Mouse (Mus musculus) embryonic facial prominence, embryonic 14.5 days (tissue): ENCODE data around the gene Ddx31. TPM values are rescaled to one million over a fixed set of nuclear protein-coding genes. Genes with fewer than 3 reads are reported as not detected.

Experiments
- ATAC-seq: fragments of 200-750 bp; cut with Nextera tagmentation; 2 replicates; pipeline ENCODE4 v1.8.0; 2017; ENCODE audit warnings: low read depth, moderate number of reproducible peaks, moderate TSS enrichment
- DNase-seq: peaks from one replicate; pipeline ENCODE4 v3.0.0-alpha.2; 2015; ENCODE audit warnings: low spot score
- H3K27ac ChIP-seq: fragments of 300-500 bp; sonication (generic); replicated peaks from 2 replicates; pipeline ENCODE4 v1.5.1; 2014; ENCODE audit warnings: low read depth, mild to moderate bottlenecking, low read length, moderate library complexity
- H3K27me3 ChIP-seq: fragments of 300-500 bp; sonication (generic); replicated peaks from 2 replicates; pipeline ENCODE4 v1.6.1; 2014; ENCODE audit warnings: low read length; ENCODE audit not compliant: control insufficient read depth, insufficient read depth
- H3K36me3 ChIP-seq: fragments of 300-500 bp; sonication (generic); 2 replicates; pipeline ENCODE4 v1.6.1; 2014; ENCODE audit warnings: low read length, mixed read lengths; ENCODE audit not compliant: control insufficient read depth, insufficient read depth
- H3K4me1 ChIP-seq: fragments of 300-500 bp; sonication (generic); 2 replicates; pipeline ENCODE4 v1.6.1; 2014; ENCODE audit warnings: antibody characterized with exemption, low read length; ENCODE audit not compliant: control insufficient read depth, insufficient read depth
- H3K4me2 ChIP-seq: fragments of 300-500 bp; sonication (generic); 2 replicates; pipeline ENCODE4 v1.6.1; 2014; ENCODE audit warnings: low read depth, mild to moderate bottlenecking, low read length, moderate library complexity, mixed read lengths
- H3K4me3 ChIP-seq: fragments of 300-500 bp; sonication (generic); 2 replicates; pipeline ENCODE4 v1.5.1; 2014; ENCODE audit warnings: low read depth, mild to moderate bottlenecking, low read length
- H3K9ac ChIP-seq: fragments of 300-500 bp; sonication (generic); 2 replicates; pipeline ENCODE4 v1.6.1; 2014; ENCODE audit warnings: low read depth, mild to moderate bottlenecking, low read length, moderate library complexity, mixed read lengths
- H3K9me3 ChIP-seq: fragments of 300-500 bp; sonication (generic); 2 replicates; pipeline ENCODE4 v1.6.1; 2016; ENCODE audit warnings: low read length; ENCODE audit not compliant: control insufficient read depth
- WGBS: fragments of 180-500 bp; shearing (Covaris S2); extraction: QIAGEN DNeasy Blood & Tissue Kit; methylation state at CpG from one replicate; pipeline ENCODE4 v1.1.7; 2014; 5-methylcytosine and 5-hydroxymethylcytosine counted together
- polyA plus RNA-seq: library from polyadenylated mRNA; unstranded; fragments of >200 nt; fragmentation: Nextera tagmentation; extraction: Ambion mirVana; gene quantifications from 2 replicates; pipeline ENCODE4 v1.2.1, GENCODE M21; 2014

Gene Ddx31
- polyA plus RNA-seq, result 12.7 and 13.3 TPM in 2 replicates

GRCm38 (mm10) chr2:28840222-28840951, at the start of gene Ddx31, which contains the start of gene Gtf3c4:
Gene Ddx31 (plus strand): TSS chr2:28840406.
Gene Gtf3c4 (minus strand): TSS chr2:28840360.
- Histone ChIP-seq H3K4me1 (peaks cover 20% of the 10 kb centered on the region), H3K4me2 (peak within 1 kb of the TSS; percentile 94), H3K9me3 (no peaks in the 10 kb centered on the region), H3K36me3 (peaks cover 8% of the 10 kb centered on the region), H3K27ac (peak within 1 kb of the TSS; percentile 86), H3K4me3 (peak within 1 kb of the TSS; percentile 98), H3K9ac (peak within 1 kb of the TSS; percentile 92), H3K27me3 (no peaks in the 10 kb centered on the region)
- WGBS, result under 1% methylated on average over 45 of the region's 63 CpGs
- DNase-seq (peak; percentile 96), ATAC-seq (peak; percentile 97)

GRCm38 (mm10) chr2:28792931-28793610, 47.1 kb upstream of the Ddx31 start:
- WGBS, result 25% methylated on average over 5 of the region's 6 CpGs

GRCm38 (mm10) chr2:28794623-28795022, 45.6 kb upstream of the Ddx31 start:
- H3K9me3 ChIP-seq, result no peaks in the 10 kb centered on the region
- H3K4me1 ChIP-seq, result peaks cover 4% of the 10 kb centered on the region; the same call in 1 of the 2 replicates
- no peak for ATAC-seq
- DNase-seq, result no peak
- no peak overlapping the region for H3K27ac ChIP-seq
- no peak overlapping the region for H3K9ac ChIP-seq
- H3K4me3 ChIP-seq, result no peak overlapping the region
- H3K4me2 ChIP-seq, result no peak overlapping the region
- no peaks in the 10 kb centered on the region for H3K36me3 ChIP-seq
- 74% methylated on average over 5 of the region's 5 CpGs for WGBS
- H3K27me3 ChIP-seq, result no peaks in the 10 kb centered on the region

More at GRCm38 (mm10) chr2:28792931-28793610, 47.1 kb upstream of the Ddx31 start:
- no peak overlapping the region for H3K27ac ChIP-seq
- peak overlapping the region; percentile 12 for H3K4me3 ChIP-seq
- H3K36me3 ChIP-seq, result no peaks in the 10 kb centered on the region
- peak; percentile 96 for DNase-seq
- H3K4me2 ChIP-seq, result peak overlapping the region; percentile 47
- H3K9me3 ChIP-seq, result no peaks in the 10 kb centered on the region
- H3K9ac ChIP-seq, result peak overlapping the region; percentile 42; the same call in 1 of the 2 replicates
- peaks cover 4% of the 10 kb centered on the region; the same call in 1 of the 2 replicates for H3K4me1 ChIP-seq
- peak; percentile 88 for ATAC-seq
- H3K27me3 ChIP-seq, result no peaks in the 10 kb centered on the region

GRCm38 (mm10) chr2:28796298-28796697, 43.9 kb upstream of the Ddx31 start:
- ATAC-seq (no peak), DNase-seq (no peak)
- no peak overlapping the region for H3K27ac ChIP-seq
- H3K27me3 ChIP-seq, result no peaks in the 10 kb centered on the region
- WGBS, result 66% methylated on average over 8 of the region's 8 CpGs
- no peak overlapping the region for H3K4me3 ChIP-seq
- peaks cover 4% of the 10 kb centered on the region; the same call in 1 of the 2 replicates for H3K4me1 ChIP-seq
- H3K36me3 ChIP-seq, result no peaks in the 10 kb centered on the region
- H3K9ac ChIP-seq, result no peak overlapping the region
- no peaks in the 10 kb centered on the region for H3K9me3 ChIP-seq
- H3K4me2 ChIP-seq, result no peak overlapping the region

- H3K27me3 ChIP-seq, result no peaks in the 10 kb centered on the region
- DNase-seq (peak; percentile 11), ATAC-seq (no peak; the same call in 1 of the 2 replicates)
- WGBS, result 43% methylated on average over 18 of the region's 18 CpGs
- H3K9ac ChIP-seq, result no peak overlapping the region
- H3K9me3 ChIP-seq, result no peaks in the 10 kb centered on the region
- H3K4me2 ChIP-seq, result no peak overlapping the region
- H3K4me1 ChIP-seq, result peaks cover 1% of the 10 kb centered on the region; the same call in 1 of the 2 replicates
- H3K4me3 ChIP-seq, result no peak overlapping the region
- no peaks in the 10 kb centered on the region for H3K36me3 ChIP-seq
- no peak overlapping the region for H3K27ac ChIP-seq
These were observed 42.6 kb upstream of the Ddx31 start for GRCm38 (mm10) chr2:28797490-28798106.

- Histone ChIP-seq H3K27ac (no peak overlapping the region), H3K4me1 (no peaks in the 10 kb centered on the region), H3K27me3 (no peaks in the 10 kb centered on the region), H3K36me3 (no peaks in the 10 kb centered on the region), H3K4me3 (no peak overlapping the region), H3K9ac (no peak overlapping the region), H3K4me2 (no peak overlapping the region), H3K9me3 (no peaks in the 10 kb centered on the region)
- ATAC-seq (no peak), DNase-seq (peak; percentile 42)
- WGBS, result 42% methylated on average over 3 of the region's 3 CpGs
These were observed 41.8 kb upstream of the Ddx31 start for GRCm38 (mm10) chr2:28798390-28798789.

GRCm38 (mm10) chr2:28799575-28799974, 40.6 kb upstream of the Ddx31 start:
- no peaks in the 10 kb centered on the region for H3K4me1 ChIP-seq
- H3K27ac ChIP-seq, result no peak overlapping the region
- no peak for ATAC-seq
- no peaks in the 10 kb centered on the region for H3K9me3 ChIP-seq
- no peaks in the 10 kb centered on the region for H3K36me3 ChIP-seq
- no peak overlapping the region for H3K4me2 ChIP-seq
- peak; percentile 30 for DNase-seq
- no peak overlapping the region for H3K4me3 ChIP-seq
- no peaks in the 10 kb centered on the region for H3K27me3 ChIP-seq
- no peak overlapping the region for H3K9ac ChIP-seq
- 46% methylated on average over 2 of the region's 2 CpGs for WGBS

GRCm38 (mm10) chr2:28803406-28803805, 36.8 kb upstream of the Ddx31 start:
- H3K4me2 ChIP-seq, result no peak overlapping the region
- no peaks in the 10 kb centered on the region for H3K27me3 ChIP-seq
- ATAC-seq (no peak), DNase-seq (no peak)
- H3K4me1 ChIP-seq, result no peaks in the 10 kb centered on the region
- H3K4me3 ChIP-seq, result no peak overlapping the region
- no peaks in the 10 kb centered on the region for H3K36me3 ChIP-seq
- H3K9me3 ChIP-seq, result no peaks in the 10 kb centered on the region
- no peak overlapping the region for H3K9ac ChIP-seq
- no peak overlapping the region for H3K27ac ChIP-seq
- 81% methylated on average over 7 of the region's 7 CpGs for WGBS
